Mouse (Mus musculus) kidney, postnatal 14 days (tissue): ENCODE results near the gene Scimp.
A peak's percentile ranks its signal among the peaks of the same experiment; 100 is the strongest.

ENCODE experiments used
- DNase-seq: peaks from one replicate; pipeline ENCODE4 v3.0.0; 2022; ENCODE audit warnings: mixed read lengths

Scimp gene

GRCm38 (mm10) chr11:70811471-70812240 lies 730 bp downstream of the Scimp start:
- no peak for DNase-seq

GRCm38 (mm10) chr11:70811041-70811440 lies 1.3 kb downstream of the Scimp start:
- DNase-seq = no peak

GRCm38 (mm10) chr11:70809011-70809410 lies 3.4 kb downstream of the Scimp start:
- DNase-seq = no peak

- no peak for DNase-seq
Measured at GRCm38 (mm10) chr11:70808101-70808500, 4.3 kb downstream of the Scimp start.

GRCm38 (mm10) chr11:70807630-70808029 lies 4.8 kb downstream of the Scimp start:
- no peak for DNase-seq

- DNase-seq = no peak
Measured at GRCm38 (mm10) chr11:70806697-70807096, 5.7 kb downstream of the Scimp start.

- DNase-seq = no peak
Measured at GRCm38 (mm10) chr11:70805641-70806175, 6.7 kb downstream of the Scimp start.

GRCm38 (mm10) chr11:70804395-70804794 lies 8.0 kb downstream of the Scimp start:
- DNase-seq = no peak

GRCm38 (mm10) chr11:70803711-70804200 lies 8.6 kb downstream of the Scimp start:
- DNase-seq = no peak

- DNase-seq = no peak
Measured at GRCm38 (mm10) chr11:70802865-70803261, 9.5 kb downstream of the Scimp start.

- no peak for DNase-seq
Measured at GRCm38 (mm10) chr11:70802208-70802864, 10.1 kb downstream of the Scimp start.

- no peak for DNase-seq
Measured at GRCm38 (mm10) chr11:70792409-70792808, 20.0 kb downstream of the Scimp start.

- no peak for DNase-seq
Measured at GRCm38 (mm10) chr11:70791676-70792075, 20.7 kb downstream of the Scimp start.

- no peak for DNase-seq
Measured at GRCm38 (mm10) chr11:70790874-70791551, 21.4 kb downstream of the Scimp start.

GRCm38 (mm10) chr11:70790426-70790825 lies 22.0 kb downstream of the Scimp start:
- DNase-seq = no peak

- DNase-seq = no peak
Measured at GRCm38 (mm10) chr11:70788972-70789655, 23.3 kb downstream of the Scimp start.

- no peak for DNase-seq
Measured at GRCm38 (mm10) chr11:70787052-70787451, 25.3 kb downstream of the Scimp start.

GRCm38 (mm10) chr11:70785908-70786307 lies 26.5 kb downstream of the Scimp start:
- no peak for DNase-seq

- DNase-seq = peak; percentile 29
Measured at GRCm38 (mm10) chr11:70778058-70778457, 34.3 kb downstream of the Scimp start.

GRCm38 (mm10) chr11:70777634-70778033 lies 34.8 kb downstream of the Scimp start:
- no peak for DNase-seq

- DNase-seq = peak; percentile 81
Measured at GRCm38 (mm10) chr11:70776830-70777571, 35.4 kb downstream of the Scimp start.

- no peak for DNase-seq
Measured at GRCm38 (mm10) chr11:70770804-70771203, 41.6 kb downstream of the Scimp start.
